Mouse (Mus musculus): Measurements from ENCODE around the gene Insig1. TPM values are rescaled to one million over a fixed set of nuclear protein-coding genes. Genes with fewer than 3 reads are reported as not detected.

The Insig1 gene
- polyA plus RNA-seq, 2 experiments = 48.7 to 61.6 TPM

GRCm38 (mm10) chr5:28117251-28117880, 46.2 kb downstream of the Insig1 start:
- ATAC-seq (ENCODE audit: low FRiP score, low read depth) = no peak
- 7% methylated on average over 13 of the region's 13 CpGs for WGBS
- Histone ChIP-seq H3K36me3 (ENCODE audit: control insufficient read depth, insufficient read depth, low read length) (no peaks in the 10 kb centered on the region), H3K27me3 (ENCODE audit: control insufficient read depth, insufficient read depth, low read length) (peaks cover 54% of the 10 kb centered on the region), H3K4me1 (ENCODE audit: control insufficient read depth, insufficient read depth, low read length) (no peaks in the 10 kb centered on the region), H3K4me2 (replicated peaks; ENCODE audit: low read depth, low read length, severe bottlenecking) (no peak overlapping the region), H3K27ac (replicated peaks; ENCODE audit: low read depth, low read length) (no peak overlapping the region), H3K4me3 (replicated peaks; ENCODE audit: low read length) (peak overlapping the region; percentile 22; the same call in 1 of the 2 replicates), H3K9ac (ENCODE audit: low read depth, low read length, severe bottlenecking) (no peak overlapping the region), H3K9me3 (ENCODE audit: control insufficient read depth, low read length) (no peaks in the 10 kb centered on the region)
- TF ChIP-seq POLR2A (IDR thresholded peaks at IDR 0.05; ENCODE audit: borderline replicate concordance, extremely low read depth, insufficient read depth, insufficient read length) = no peak
- no peak for DNase-seq (ENCODE audit: low spot score)

- no peak for DNase-seq (ENCODE audit: low spot score)
- H3K9ac ChIP-seq (ENCODE audit: low read depth, low read length, severe bottlenecking) = no peak overlapping the region
- H3K27ac ChIP-seq (replicated peaks; ENCODE audit: low read depth, low read length) = no peak overlapping the region
- no peaks in the 10 kb centered on the region for H3K9me3 ChIP-seq (ENCODE audit: control insufficient read depth, low read length)
- H3K4me2 ChIP-seq (replicated peaks; ENCODE audit: low read depth, low read length, severe bottlenecking) = peak overlapping the region; percentile 24; the same call in 1 of the 2 replicates
- H3K36me3 ChIP-seq (ENCODE audit: control insufficient read depth, insufficient read depth, low read length) = no peaks in the 10 kb centered on the region
- H3K4me1 ChIP-seq (ENCODE audit: control insufficient read depth, insufficient read depth, low read length) = no peaks in the 10 kb centered on the region
- peak overlapping the region; percentile 22 for H3K4me3 ChIP-seq (replicated peaks; ENCODE audit: low read length)
- peaks cover 60% of the 10 kb centered on the region for H3K27me3 ChIP-seq (ENCODE audit: control insufficient read depth, insufficient read depth, low read length)
- ATAC-seq (ENCODE audit: low FRiP score, low read depth) = no peak
- under 1% methylated on average over 30 of the region's 30 CpGs for WGBS
- TF ChIP-seq POLR2A (IDR thresholded peaks at IDR 0.05; ENCODE audit: borderline replicate concordance, extremely low read depth, insufficient read depth, insufficient read length) = no peak
These were observed 46.8 kb downstream of the Insig1 start for GRCm38 (mm10) chr5:28117882-28118530.

- H3K4me1 ChIP-seq (ENCODE audit: control insufficient read depth, insufficient read depth, low read length) = no peaks in the 10 kb centered on the region
- H3K36me3 ChIP-seq (ENCODE audit: control insufficient read depth, insufficient read depth, low read length) = no peaks in the 10 kb centered on the region
- no peak for TF ChIP-seq POLR2A (IDR thresholded peaks at IDR 0.05; ENCODE audit: borderline replicate concordance, extremely low read depth, insufficient read depth, insufficient read length)
- H3K9me3 ChIP-seq (ENCODE audit: control insufficient read depth, low read length) = no peaks in the 10 kb centered on the region
- DNase-seq (ENCODE audit: low spot score) (no peak), ATAC-seq (ENCODE audit: low FRiP score, low read depth) (no peak)
- H3K9ac ChIP-seq (ENCODE audit: low read depth, low read length, severe bottlenecking) = no peak overlapping the region
- H3K4me2 ChIP-seq (replicated peaks; ENCODE audit: low read depth, low read length, severe bottlenecking) = peak overlapping the region; percentile 24; the same call in 1 of the 2 replicates
- peak overlapping the region; percentile 22 for H3K4me3 ChIP-seq (replicated peaks; ENCODE audit: low read length)
- no peak overlapping the region for H3K27ac ChIP-seq (replicated peaks; ENCODE audit: low read depth, low read length)
- peaks cover 65% of the 10 kb centered on the region for H3K27me3 ChIP-seq (ENCODE audit: control insufficient read depth, insufficient read depth, low read length)
- 2% methylated on average over 16 of the region's 19 CpGs for WGBS
These were observed 47.4 kb downstream of the Insig1 start for GRCm38 (mm10) chr5:28118531-28118925.

DNA sequence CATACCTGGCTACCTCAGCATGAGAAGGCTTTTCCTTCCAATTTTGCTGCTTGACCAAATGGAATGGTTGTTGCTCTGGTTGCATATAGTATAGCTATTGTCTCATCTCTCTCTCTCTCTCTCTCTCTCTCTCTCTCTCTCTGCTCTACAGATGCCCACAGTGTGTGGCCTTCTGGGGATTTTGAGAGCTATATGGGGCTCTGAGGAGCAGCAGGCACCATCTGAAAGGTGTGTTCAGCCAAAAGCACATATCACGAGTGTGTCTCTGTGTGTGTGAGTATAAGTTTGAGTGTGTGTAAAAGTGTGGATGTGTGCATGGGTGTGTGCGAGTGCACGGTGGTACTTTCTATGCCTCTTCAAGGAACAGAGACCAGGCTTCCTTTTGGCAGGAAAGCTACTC, 48.4 kb downstream of the Insig1 start:
- no peak for TF ChIP-seq POLR2A (IDR thresholded peaks at IDR 0.05; ENCODE audit: borderline replicate concordance, extremely low read depth, insufficient read depth, insufficient read length)
- WGBS = 24% methylated on average over 3 of the region's 3 CpGs
- no peak overlapping the region for H3K4me3 ChIP-seq (replicated peaks; ENCODE audit: low read length)
- H3K9ac ChIP-seq (ENCODE audit: low read depth, low read length, severe bottlenecking) = no peak overlapping the region
- no peaks in the 10 kb centered on the region for H3K9me3 ChIP-seq (ENCODE audit: control insufficient read depth, low read length)
- no peaks in the 10 kb centered on the region for H3K4me1 ChIP-seq (ENCODE audit: control insufficient read depth, insufficient read depth, low read length)
- H3K4me2 ChIP-seq (replicated peaks; ENCODE audit: low read depth, low read length, severe bottlenecking) = no peak overlapping the region
- ATAC-seq (ENCODE audit: low FRiP score, low read depth) = no peak
- no peaks in the 10 kb centered on the region for H3K36me3 ChIP-seq (ENCODE audit: control insufficient read depth, insufficient read depth, low read length)
- DNase-seq (ENCODE audit: low spot score) = no peak
- no peak overlapping the region for H3K27ac ChIP-seq (replicated peaks; ENCODE audit: low read depth, low read length)
- H3K27me3 ChIP-seq (ENCODE audit: control insufficient read depth, insufficient read depth, low read length) = peaks cover 76% of the 10 kb centered on the region

GRCm38 (mm10) chr5:28122491-28123454, 51.6 kb downstream of the Insig1 start:
- H3K4me2 ChIP-seq (replicated peaks; ENCODE audit: low read depth, low read length, severe bottlenecking) = no peak overlapping the region
- WGBS = 2% methylated on average over 27 of the region's 27 CpGs
- H3K27ac ChIP-seq (replicated peaks; ENCODE audit: low read depth, low read length) = no peak overlapping the region
- no peak for TF ChIP-seq POLR2A (IDR thresholded peaks at IDR 0.05; ENCODE audit: borderline replicate concordance, extremely low read depth, insufficient read depth, insufficient read length)
- H3K4me3 ChIP-seq (replicated peaks; ENCODE audit: low read length) = no peak overlapping the region
- no peaks in the 10 kb centered on the region for H3K4me1 ChIP-seq (ENCODE audit: control insufficient read depth, insufficient read depth, low read length)
- no peaks in the 10 kb centered on the region for H3K36me3 ChIP-seq (ENCODE audit: control insufficient read depth, insufficient read depth, low read length)
- DNase-seq (ENCODE audit: low spot score) (peak; percentile 81), ATAC-seq (ENCODE audit: low FRiP score, low read depth) (0 out of 2 replicates have a peak, but pooled peaks have one; percentile 58)
- peaks cover 81% of the 10 kb centered on the region for H3K27me3 ChIP-seq (ENCODE audit: control insufficient read depth, insufficient read depth, low read length)
- H3K9ac ChIP-seq (ENCODE audit: low read depth, low read length, severe bottlenecking) = no peak overlapping the region
- no peaks in the 10 kb centered on the region for H3K9me3 ChIP-seq (ENCODE audit: control insufficient read depth, low read length)

Measured in limb, embryonic 14.5 days (tissue).